Comparison of ENCODE assay signal across 19 mouse cellular contexts in the genomic region with DNA sequence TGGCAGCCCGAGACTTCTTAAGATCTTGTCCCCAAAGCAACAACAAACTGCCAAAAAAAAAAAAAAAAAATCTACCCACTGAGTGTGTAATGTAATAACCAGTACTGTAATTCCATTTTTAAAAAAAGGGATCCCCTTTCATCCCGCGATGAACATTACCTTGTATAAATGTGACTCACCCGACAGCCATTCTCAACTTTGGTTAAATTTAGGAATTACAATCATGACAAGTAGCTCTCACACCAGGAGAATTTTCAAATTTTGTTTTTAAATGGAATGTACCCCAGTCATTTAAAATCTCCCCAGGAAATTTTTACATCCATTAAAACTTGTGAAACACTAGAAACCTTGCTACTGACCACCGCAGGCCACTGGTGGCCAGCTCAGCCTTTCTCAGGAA. TPM values are rescaled to one million over a fixed set of nuclear protein-coding genes. Genes with fewer than 3 reads are reported as not detected.
DNase-seq lines count a peak whose midpoint lies in the region; ATAC-seq lines count a peak whose summit lies in the region.
"Had no signal": no experiment of that assay in that cellular context is flagged by ENCODE, and none has a peak within 500 bp of the region (broad histone marks: within the 10 kb centered on the region; RNA-seq: fewer than 3 reads in every experiment).

No protein-coding gene starts in this region.

- DNase-seq in heart, embryonic 10.5 days (ENCODE audit: low spot score): no peak
- DNase-seq in lung, postnatal 4 days: no peak
- DNase-seq in spleen, postnatal 36 days (ENCODE audit: low spot score in 2 of 2): no peak
- DNase-seq in cerebellum, adult 18-20 months: no peak
- DNase-seq: cerebellum, adult 9-10 months; forebrain, postnatal 0 days; lung, adult 2 months; spleen, adult 18-20 months had no signal

- H3K27me3 ChIP-seq in heart, embryonic 12.5 days (replicated peaks): no peaks in the 10 kb centered on the region
- no peaks in the 10 kb centered on the region for H3K27me3 ChIP-seq in heart, embryonic 10.5 days (ENCODE audit: insufficient read depth, poor library complexity, severe bottlenecking)
- H3K27me3 ChIP-seq in lung, embryonic 15.5 days: no peaks in the 10 kb centered on the region
- no peaks in the 10 kb centered on the region for H3K27me3 ChIP-seq in embryonic facial prominence, embryonic 13.5 days
- no peaks in the 10 kb centered on the region for H3K27me3 ChIP-seq in limb, embryonic 12.5 days
- H3K27me3 ChIP-seq: intestine, embryonic 15.5 days had no signal

- no peak overlapping the region for H3K9ac ChIP-seq in heart, embryonic 12.5 days
- no peak overlapping the region for H3K9ac ChIP-seq in lung, embryonic 15.5 days
- no peak overlapping the region for H3K9ac ChIP-seq in embryonic facial prominence, embryonic 13.5 days
- H3K9ac ChIP-seq in limb, embryonic 12.5 days (replicated peaks): no peak overlapping the region
- H3K9ac ChIP-seq: forebrain, postnatal 0 days; hindbrain, embryonic 14.5 days; intestine, embryonic 15.5 days had no signal

- ATAC-seq in heart, embryonic 12.5 days (ENCODE audit: insufficient number of reproducible peaks, low FRiP score): no peak
- no peak for ATAC-seq in lung, embryonic 15.5 days (ENCODE audit: borderline replicate concordance, extremely low read depth, low FRiP score, low TSS enrichment)
- ATAC-seq in embryonic facial prominence, embryonic 13.5 days (ENCODE audit: insufficient number of reproducible peaks, insufficient read depth, low FRiP score, low TSS enrichment, low read depth): no peak
- ATAC-seq in limb, embryonic 12.5 days (ENCODE audit: insufficient number of reproducible peaks, insufficient read depth, low FRiP score, low TSS enrichment, low read depth): no peak
- ATAC-seq: CD4-positive, CD25-positive, alpha-beta regulatory T cell, adult 4 months had no signal

- H3K36me3 ChIP-seq in heart, embryonic 12.5 days: no peaks in the 10 kb centered on the region
- H3K36me3 ChIP-seq in heart, embryonic 10.5 days: no peaks in the 10 kb centered on the region
- H3K36me3 ChIP-seq in lung, embryonic 15.5 days: no peaks in the 10 kb centered on the region
- H3K36me3 ChIP-seq in embryonic facial prominence, embryonic 13.5 days: no peaks in the 10 kb centered on the region
- no peaks in the 10 kb centered on the region for H3K36me3 ChIP-seq in limb, embryonic 12.5 days
- H3K36me3 ChIP-seq: forebrain, embryonic 10.5 days; G1E; intestine, embryonic 15.5 days had no signal

- peaks cover 21% of the 10 kb centered on the region for H3K4me1 ChIP-seq in heart, embryonic 12.5 days (replicated peaks)
- H3K4me1 ChIP-seq in heart, embryonic 10.5 days: peaks cover 18% of the 10 kb centered on the region; the same call in 1 of the 2 replicates
- peaks cover 7% of the 10 kb centered on the region; the same call in 1 of the 2 replicates for H3K4me1 ChIP-seq in lung, embryonic 15.5 days
- H3K4me1 ChIP-seq in embryonic facial prominence, embryonic 13.5 days: peaks cover 8% of the 10 kb centered on the region
- peaks cover 32% of the 10 kb centered on the region for H3K4me1 ChIP-seq in limb, embryonic 12.5 days (replicated peaks)

- H3K9me3 ChIP-seq in heart, embryonic 12.5 days (replicated peaks): no peaks in the 10 kb centered on the region
- H3K9me3 ChIP-seq in heart, embryonic 10.5 days: no peaks in the 10 kb centered on the region
- H3K9me3 ChIP-seq in lung, embryonic 15.5 days: no peaks in the 10 kb centered on the region
- no peaks in the 10 kb centered on the region for H3K9me3 ChIP-seq in embryonic facial prominence, embryonic 13.5 days
- H3K9me3 ChIP-seq in limb, embryonic 12.5 days: no peaks in the 10 kb centered on the region
- H3K9me3 ChIP-seq: forebrain, embryonic 10.5 days; G1E; intestine, embryonic 15.5 days had no signal

- 83% methylated on average over 5 of the region's 5 CpGs for WGBS in heart, embryonic 12.5 days
- WGBS in heart, embryonic 10.5 days: 76% methylated on average over 5 of the region's 5 CpGs
- 77% methylated on average over 5 of the region's 5 CpGs for WGBS in lung, embryonic 15.5 days
- WGBS in embryonic facial prominence, embryonic 13.5 days: 60% methylated on average over 5 of the region's 5 CpGs
- 63% methylated on average over 5 of the region's 5 CpGs for WGBS in limb, embryonic 12.5 days

- no peak overlapping the region for H3K4me2 ChIP-seq in heart, embryonic 12.5 days
- H3K4me2 ChIP-seq in lung, embryonic 15.5 days: 0 out of 2 replicates have a peak overlapping the region, but pooled peaks have one; percentile 23
- peak overlapping the region; percentile 38; the same call in 1 of the 2 replicates for H3K4me2 ChIP-seq in embryonic facial prominence, embryonic 13.5 days
- H3K4me2 ChIP-seq in limb, embryonic 12.5 days: 0 out of 2 replicates have a peak overlapping the region, but pooled peaks have one; percentile 34
- H3K4me2 ChIP-seq: hindbrain, embryonic 14.5 days; intestine, embryonic 15.5 days; liver, embryonic 11.5 days; midbrain, embryonic 11.5 days had no signal

- H3K4me3 ChIP-seq in heart, embryonic 12.5 days: no peak overlapping the region
- H3K4me3 ChIP-seq in heart, embryonic 10.5 days: no peak overlapping the region
- no peak overlapping the region for H3K4me3 ChIP-seq in lung, embryonic 15.5 days
- no peak overlapping the region for H3K4me3 ChIP-seq in embryonic facial prominence, embryonic 13.5 days
- no peak overlapping the region for H3K4me3 ChIP-seq in limb, embryonic 12.5 days (replicated peaks)
- H3K4me3 ChIP-seq: forebrain, embryonic 10.5 days; intestine, embryonic 15.5 days had no signal

- H3K27ac ChIP-seq in heart, embryonic 12.5 days (ENCODE audit: poor library complexity, severe bottlenecking): 0 out of 2 replicates have a peak overlapping the region, but pooled peaks have one; percentile 33
- H3K27ac ChIP-seq in heart, embryonic 10.5 days: no peak overlapping the region
- no peak overlapping the region for H3K27ac ChIP-seq in lung, embryonic 15.5 days
- H3K27ac ChIP-seq in embryonic facial prominence, embryonic 13.5 days: no peak overlapping the region
- H3K27ac ChIP-seq in limb, embryonic 12.5 days: peak overlapping the region; percentile 45; the same call in 1 of the 2 replicates
- H3K27ac ChIP-seq: forebrain, embryonic 10.5 days; hindbrain, embryonic 14.5 days; intestine, embryonic 15.5 days had no signal

RNA-seq across cellular contexts. Expression of gene Itgav, which starts 10.3 kb away (rescaled TPM):
- polyA plus RNA-seq in heart, embryonic 12.5 days (2016; fragmentation: Nextera tagmentation; extraction: Ambion mirVana): 95.0 and 108 TPM in 2 replicates
- polyA plus RNA-seq in heart, embryonic 10.5 days (2016; fragmentation: Nextera tagmentation; extraction: Ambion mirVana): 48.9 and 72.1 TPM in 2 replicates
- polyA plus RNA-seq in lung, embryonic 15.5 days (2015; fragmentation: Nextera tagmentation; extraction: Ambion mirVana): 64.4 and 64.8 TPM in 2 replicates
- 79.6 and 92.9 TPM in 2 replicates for polyA plus RNA-seq in embryonic facial prominence, embryonic 13.5 days (2015; fragmentation: Nextera tagmentation; extraction: Ambion mirVana)
- 74.0 and 78.7 TPM in 2 replicates for polyA plus RNA-seq in limb, embryonic 12.5 days (2016; fragmentation: Nextera tagmentation; extraction: Ambion mirVana)

Comparison
In these comparisons a context has a peak if more than half of its experiments do, and no peak if none do; other contexts are left out.
1. H3K27ac ChIP-seq: peak in heart, embryonic 12.5 days (single experiment) and limb, embryonic 12.5 days (single experiment); none in heart, embryonic 10.5 days (single experiment), lung, embryonic 15.5 days (single experiment) and embryonic facial prominence, embryonic 13.5 days (single experiment).